Mouse (Mus musculus): Measurements from ENCODE around the gene Polr2f. TPM values are rescaled to one million over a fixed set of nuclear protein-coding genes. Genes with fewer than 3 reads are reported as not detected.

Polr2f gene
- polyA plus RNA-seq, 1 experiment from 2014 or later = 353 TPM

Other genes starting within 250 kb of the Polr2f start
- gene Gm49510, start 241.3 kb upstream of the Polr2f start, polyA plus RNA-seq (2015; fragmentation: Nextera tagmentation; extraction: Ambion mirVana) = 0.15 and 0.16 TPM in 2 replicates
- 3.7 and 5.4 TPM in 2 replicates for gene Sh3bp1, start 241.2 kb upstream of the Polr2f start, polyA plus RNA-seq (2015; fragmentation: Nextera tagmentation; extraction: Ambion mirVana)
- 54.4 and 55.5 TPM in 2 replicates for gene Pdxp, start 227.1 kb upstream of the Polr2f start, polyA plus RNA-seq (2015; fragmentation: Nextera tagmentation; extraction: Ambion mirVana)
- gene Lgals1, start 214.3 kb upstream of the Polr2f start, polyA plus RNA-seq (2015; fragmentation: Nextera tagmentation; extraction: Ambion mirVana) = 91.7 and 110 TPM in 2 replicates
- 50.3 and 59.3 TPM in 2 replicates for gene Nol12, start 206.1 kb upstream of the Polr2f start, polyA plus RNA-seq (2015; fragmentation: Nextera tagmentation; extraction: Ambion mirVana)
- 35.6 and 39.2 TPM in 2 replicates for gene Triobp, start 193.3 kb upstream of the Polr2f start, polyA plus RNA-seq (2015; fragmentation: Nextera tagmentation; extraction: Ambion mirVana)
- gene H1f0, start 112.6 kb upstream of the Polr2f start, polyA plus RNA-seq (2015; fragmentation: Nextera tagmentation; extraction: Ambion mirVana) = 546 and 569 TPM in 2 replicates
- not detected in 2 replicates for gene Galr3, start 99.1 kb upstream of the Polr2f start, polyA plus RNA-seq (2015; fragmentation: Nextera tagmentation; extraction: Ambion mirVana)
- gene Ankrd54, start 78.1 kb upstream of the Polr2f start, polyA plus RNA-seq (2015; fragmentation: Nextera tagmentation; extraction: Ambion mirVana) = 53.0 and 53.9 TPM in 2 replicates
- 207 and 215 TPM in 2 replicates for gene Eif3l, start 65.8 kb upstream of the Polr2f start, polyA plus RNA-seq (2015; fragmentation: Nextera tagmentation; extraction: Ambion mirVana)
- 5.4 and 6.5 TPM in 2 replicates for gene Micall1, start 32.1 kb upstream of the Polr2f start, polyA plus RNA-seq (2015; fragmentation: Nextera tagmentation; extraction: Ambion mirVana)
- 12.1 and 13.7 TPM in 2 replicates for gene 1700088E04Rik, start 244 bp downstream of the Polr2f start, polyA plus RNA-seq (2015; fragmentation: Nextera tagmentation; extraction: Ambion mirVana)
- gene Sox10, start 24.2 kb downstream of the Polr2f start, polyA plus RNA-seq (2015; fragmentation: Nextera tagmentation; extraction: Ambion mirVana) = 0.45 and 0.49 TPM in 2 replicates
- 68.1 and 74.3 TPM in 2 replicates for gene Pick1, start 88.2 kb downstream of the Polr2f start, polyA plus RNA-seq (2015; fragmentation: Nextera tagmentation; extraction: Ambion mirVana)
- 0.96 and 1.3 TPM in 2 replicates for gene Gm49486, start 88.4 kb downstream of the Polr2f start, polyA plus RNA-seq (2015; fragmentation: Nextera tagmentation; extraction: Ambion mirVana)
- gene Slc16a8, start 113.8 kb downstream of the Polr2f start, polyA plus RNA-seq (2015; fragmentation: Nextera tagmentation; extraction: Ambion mirVana) = 0.09 and 0.39 TPM in 2 replicates
- 0.63 and 2.1 TPM in 2 replicates for gene Baiap2l2, start 144.5 kb downstream of the Polr2f start, polyA plus RNA-seq (2015; fragmentation: Nextera tagmentation; extraction: Ambion mirVana)
- gene Pla2g6, start 187.4 kb downstream of the Polr2f start, polyA plus RNA-seq (2015; fragmentation: Nextera tagmentation; extraction: Ambion mirVana) = 24.9 and 29.6 TPM in 2 replicates
- 1.2 and 1.3 TPM in 2 replicates for gene Maff, start 205.6 kb downstream of the Polr2f start, polyA plus RNA-seq (2015; fragmentation: Nextera tagmentation; extraction: Ambion mirVana)